Mouse (Mus musculus) G1E (cell line): ENCODE data around the gene Gucy2f. TPM values are rescaled to one million over a fixed set of nuclear protein-coding genes. Genes with fewer than 3 reads are reported as not detected.
A peak's percentile ranks its signal among the peaks of the same experiment; 100 is the strongest.

ENCODE experiments used
- ATAC-seq: 2 replicates; pipeline ENCODE4 v1.8.0; 2016; ENCODE audit warnings: mild to moderate bottlenecking; ENCODE audit not compliant: insufficient number of reproducible peaks, poor library complexity, low FRiP score, severe bottlenecking; ENCODE audit errors: extremely low read depth
- DNase-seq: peaks from one replicate; pipeline ENCODE4 v3.0.0; 2012; ENCODE audit warnings: low spot score
- H3K27me3 ChIP-seq: 2 replicates; pipeline ENCODE4 v1.6.1; 2012; ENCODE audit warnings: mild to moderate bottlenecking, low read length, inconsistent platforms; ENCODE audit not compliant: insufficient read depth
- H3K36me3 ChIP-seq: replicated peaks from 2 replicates; pipeline ENCODE3; 2012; ENCODE audit warnings: mild to moderate bottlenecking, inconsistent platforms
- H3K4me1 ChIP-seq: 2 replicates; pipeline ENCODE4 v1.6.1; 2012; ENCODE audit warnings: low read depth, low read length, inconsistent platforms, mixed read lengths; ENCODE audit not compliant: insufficient read depth
- H3K4me3 ChIP-seq: 2 replicates; pipeline ENCODE4 v1.5.1; 2012; ENCODE audit warnings: low read depth, mild to moderate bottlenecking, inconsistent platforms, low read length, moderate library complexity, mixed read lengths
- H3K9me3 ChIP-seq: replicated peaks from 2 replicates; pipeline ENCODE4 v1.6.1; 2012; ENCODE audit warnings: inconsistent platforms
- CTCF ChIP-seq: IDR thresholded peaks from 2 replicates; pipeline ENCODE4 v1.5.1; 2012; ENCODE audit warnings: low read depth, low read length, inconsistent platforms, mixed read lengths
- GATA1 ChIP-seq: IDR thresholded peaks from 2 replicates; pipeline ENCODE4 v1.6.1; 2012; ENCODE audit warnings: borderline replicate concordance, low read length, inconsistent platforms, mixed read lengths
- GATA2 ChIP-seq: IDR thresholded peaks from 2 replicates; pipeline ENCODE4 v1.6.1; 2012; ENCODE audit warnings: low read depth, low read length, inconsistent platforms, borderline replicate concordance
- POLR2AphosphoS5 ChIP-seq: IDR thresholded peaks from 2 replicates; pipeline ENCODE4 v1.6.1; 2012; ENCODE audit warnings: low read depth, low read length, inconsistent platforms; ENCODE audit not compliant: insufficient replicate concordance
- TAL1 ChIP-seq: conservative IDR thresholded peaks from 2 replicates; pipeline ENCODE4 v1.6.1; 2012; ENCODE audit warnings: low read depth, low read length, inconsistent platforms, mixed read lengths
- polyA plus RNA-seq: library from polyadenylated mRNA; stranded (reverse); fragments of >175 nt; gene quantifications from 2 replicates; pipeline ENCODE4 v1.2.3, GENCODE M21; 2012
- total RNA-seq, 2 experiments: library from RNA; stranded (forward) in 1 of 2; stranded (reverse) in 1 of 2; fragments of 200-1000 nt in 1 of 2; fragments of >200 nt in 1 of 2; fragmentation: Nextera tagmentation in 1 of 2; gene quantifications; 2 replicates each; pipeline ENCODE4 v1.2.3; 2014 to 2017

Gene Gucy2f
- total and polyA plus RNA-seq, 3 experiments: under 0.01 TPM; not detected in 2

- peak; percentile 26 for DNase-seq
- H3K4me3 ChIP-seq: peak overlapping the region; percentile 75
- peak; percentile 43 for ATAC-seq
- no peak for TF ChIP-seq TAL1
- no peak for TF ChIP-seq CTCF
- TF ChIP-seq GATA1: no peak
- TF ChIP-seq POLR2AphosphoS5: no peak
- TF ChIP-seq GATA2: no peak
- no peaks in the 10 kb centered on the region for H3K36me3 ChIP-seq
- H3K27me3 ChIP-seq: no peaks in the 10 kb centered on the region
- no peaks in the 10 kb centered on the region for H3K4me1 ChIP-seq
- no peaks in the 10 kb centered on the region for H3K9me3 ChIP-seq
These were observed 30.8 kb upstream of the Gucy2f start for GRCm38 (mm10) chrX:142227398-142228054.

- no peak for TF ChIP-seq POLR2AphosphoS5
- no peak for TF ChIP-seq GATA2
- TF ChIP-seq GATA1: no peak
- TF ChIP-seq CTCF: no peak
- no peak for TF ChIP-seq TAL1
- Histone ChIP-seq H3K9me3 (no peaks in the 10 kb centered on the region), H3K4me1 (no peaks in the 10 kb centered on the region), H3K36me3 (no peaks in the 10 kb centered on the region), H3K27me3 (no peaks in the 10 kb centered on the region), H3K4me3 (no peak within 1 kb of the TSS; the same call in 1 of the 2 replicates)
- DNase-seq: no peak
- no peak for ATAC-seq
These were observed 29.8 kb upstream of the Gucy2f start, which contains the start of gene Nxt2 for GRCm38 (mm10) chrX:142226542-142226941. Nxt2 (plus strand) TSS chrX:142226770.

- H3K4me1 ChIP-seq: no peaks in the 10 kb centered on the region
- H3K9me3 ChIP-seq: no peaks in the 10 kb centered on the region
- DNase-seq: no peak
- peaks cover 4% of the 10 kb centered on the region; the same call in 1 of the 2 replicates for H3K27me3 ChIP-seq
- H3K4me3 ChIP-seq: no peak overlapping the region
- TF ChIP-seq CTCF (peak; percentile 24; the same call in 1 of the 2 replicates), GATA1 (no peak)
- ATAC-seq: no peak
- no peaks in the 10 kb centered on the region for H3K36me3 ChIP-seq
These were observed 3.6 kb upstream of the Gucy2f start for GRCm38 (mm10) chrX:142200295-142200694.

DNA sequence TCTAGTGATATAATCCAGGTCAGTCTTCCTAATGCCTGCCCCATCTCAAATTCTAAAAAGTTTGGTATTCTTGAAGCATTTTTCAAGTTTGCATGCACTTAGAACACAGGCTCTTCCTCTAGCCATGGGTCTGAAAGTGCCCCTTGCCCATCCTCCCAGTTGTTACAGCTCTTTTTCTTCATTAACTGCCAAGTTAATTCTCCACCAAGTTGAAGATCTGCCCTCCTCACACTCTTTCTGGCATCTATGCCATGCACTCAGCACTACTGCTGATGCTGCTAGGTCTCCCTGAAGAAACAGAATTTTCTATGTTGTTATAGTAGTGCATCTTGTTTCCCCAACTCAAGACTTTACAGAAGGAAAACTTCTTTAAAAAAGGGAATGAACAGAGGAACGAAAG, 1.2 kb downstream of the Gucy2f start:
- Histone ChIP-seq H3K4me1 (no peaks in the 10 kb centered on the region), H3K9me3 (no peaks in the 10 kb centered on the region), H3K4me3 (no peak overlapping the region), H3K36me3 (no peaks in the 10 kb centered on the region), H3K27me3 (peaks cover 9% of the 10 kb centered on the region)
- TF ChIP-seq POLR2AphosphoS5 (no peak), GATA2 (no peak), TAL1 (no peak), CTCF (no peak), GATA1 (no peak)
- no peak for DNase-seq
- no peak for ATAC-seq

DNA sequence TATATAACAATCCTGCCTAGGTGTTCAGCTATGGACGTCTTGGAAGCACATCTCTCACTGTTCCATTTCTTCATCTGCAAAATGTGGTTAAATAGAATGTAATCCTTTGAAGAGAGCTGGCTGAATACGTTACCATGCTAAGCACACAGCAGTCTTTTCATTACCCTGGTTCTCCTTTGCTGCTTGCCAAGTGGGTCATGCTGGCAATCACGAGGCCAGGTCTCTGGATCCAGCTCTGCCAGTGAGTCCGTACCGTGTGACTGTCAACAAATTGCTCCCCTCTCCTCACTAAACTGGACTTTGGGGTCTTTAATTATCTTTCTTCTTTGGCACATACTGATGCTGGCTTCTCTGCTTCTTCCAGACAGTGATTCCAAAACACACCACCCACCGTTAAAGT, 2.3 kb downstream of the Gucy2f start:
- DNase-seq: no peak

DNA sequence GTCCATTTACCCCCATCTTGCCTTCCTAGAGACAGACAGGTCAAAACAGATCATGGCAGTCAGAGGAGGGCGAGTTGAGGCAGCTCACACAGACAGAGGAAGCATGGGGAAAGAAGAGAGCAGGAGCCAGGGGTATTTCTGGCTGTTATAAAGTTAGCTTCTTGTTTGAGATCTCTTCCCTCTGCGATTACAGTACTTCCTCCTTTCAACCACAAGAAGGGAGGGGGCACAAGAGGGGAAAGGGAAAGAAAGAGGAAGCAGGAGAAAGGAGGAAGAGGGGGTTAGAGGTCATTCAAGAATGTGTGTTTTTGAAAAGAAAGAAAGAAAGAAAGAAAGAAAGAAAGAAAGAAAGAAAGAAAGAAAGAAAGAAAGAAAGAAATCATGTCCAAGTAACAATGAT, 6.4 kb downstream of the Gucy2f start:
- no peak for TF ChIP-seq GATA1
- TF ChIP-seq POLR2AphosphoS5: no peak
- TF ChIP-seq GATA2: no peak
- no peak for TF ChIP-seq TAL1
- no peak for TF ChIP-seq CTCF
- Histone ChIP-seq H3K27me3 (peaks cover 6% of the 10 kb centered on the region; the same call in 1 of the 2 replicates), H3K4me1 (peaks cover 5% of the 10 kb centered on the region), H3K36me3 (no peaks in the 10 kb centered on the region), H3K9me3 (no peaks in the 10 kb centered on the region), H3K4me3 (no peak overlapping the region)
- DNase-seq (no peak), ATAC-seq (peak; percentile 63)

More for the DNA sequence above, 2.3 kb downstream of the Gucy2f start:
- Histone ChIP-seq H3K36me3 (no peaks in the 10 kb centered on the region), H3K9me3 (no peaks in the 10 kb centered on the region), H3K4me3 (no peak overlapping the region), H3K27me3 (peaks cover 9% of the 10 kb centered on the region), H3K4me1 (peaks cover 5% of the 10 kb centered on the region)
- no peak for ATAC-seq
- no peak for TF ChIP-seq GATA2
- no peak for TF ChIP-seq CTCF
- no peak for TF ChIP-seq GATA1
- TF ChIP-seq POLR2AphosphoS5: no peak
- no peak for TF ChIP-seq TAL1
